Mouse (Mus musculus): ENCODE measurements at regions not wholly inside any gene's neighbourhood (a gene's known extent, or its start where the extent isn't known, plus 50 kb on each side); places are given as distances from the start of the nearest gene placed in this dataset.

DNA sequence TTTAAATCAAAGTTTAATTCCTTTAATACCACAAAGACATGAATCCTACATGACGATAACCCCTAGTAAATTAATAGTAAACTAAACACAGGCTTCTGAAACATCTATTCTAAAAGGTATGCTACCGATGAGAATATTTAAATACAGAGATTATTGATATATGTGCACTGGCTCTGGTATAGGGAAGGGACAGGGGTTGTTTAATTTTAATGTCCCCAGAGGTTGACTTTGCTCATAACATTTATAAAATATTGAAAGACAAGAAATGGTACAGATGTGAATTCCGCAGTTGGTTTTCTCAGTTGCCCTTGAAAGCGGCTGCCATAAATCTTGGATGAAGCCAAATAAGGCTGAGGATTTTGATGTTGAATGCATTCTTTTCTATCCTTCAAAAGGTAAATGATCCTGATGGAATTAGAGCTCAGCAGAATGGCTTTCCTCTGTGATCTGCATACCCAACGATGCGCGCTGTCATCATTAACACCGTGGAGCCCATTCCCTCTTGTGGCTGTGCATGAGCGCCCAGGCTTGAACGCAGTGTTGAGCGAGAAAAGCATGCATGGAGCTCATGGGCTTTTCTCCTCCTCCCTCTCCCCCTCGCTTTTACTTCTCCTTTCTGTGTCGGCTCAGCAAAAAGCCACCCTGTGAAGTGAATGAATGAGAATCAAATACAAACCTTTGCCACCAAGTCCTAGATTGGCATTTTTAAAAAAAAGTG is 195.4 kb upstream of the Gm10306 start:
- no peak overlapping the region for H3K9ac ChIP-seq (replicated peaks)
- no peak overlapping the region for H3K4me2 ChIP-seq
- no peaks in the 10 kb centered on the region for H3K36me3 ChIP-seq
- H3K27me3 ChIP-seq: peaks cover 2% of the 10 kb centered on the region; the same call in 1 of the 2 replicates
- 84% methylated on average over 13 of the region's 13 CpGs for WGBS
- no peaks in the 10 kb centered on the region for H3K9me3 ChIP-seq
- no peak for ATAC-seq (ENCODE audit: insufficient number of reproducible peaks, insufficient read depth, low FRiP score, low TSS enrichment, low read depth)
- H3K4me3 ChIP-seq (replicated peaks): no peak overlapping the region
- no peaks in the 10 kb centered on the region for H3K4me1 ChIP-seq (replicated peaks)
- no peak overlapping the region for H3K27ac ChIP-seq

DNA sequence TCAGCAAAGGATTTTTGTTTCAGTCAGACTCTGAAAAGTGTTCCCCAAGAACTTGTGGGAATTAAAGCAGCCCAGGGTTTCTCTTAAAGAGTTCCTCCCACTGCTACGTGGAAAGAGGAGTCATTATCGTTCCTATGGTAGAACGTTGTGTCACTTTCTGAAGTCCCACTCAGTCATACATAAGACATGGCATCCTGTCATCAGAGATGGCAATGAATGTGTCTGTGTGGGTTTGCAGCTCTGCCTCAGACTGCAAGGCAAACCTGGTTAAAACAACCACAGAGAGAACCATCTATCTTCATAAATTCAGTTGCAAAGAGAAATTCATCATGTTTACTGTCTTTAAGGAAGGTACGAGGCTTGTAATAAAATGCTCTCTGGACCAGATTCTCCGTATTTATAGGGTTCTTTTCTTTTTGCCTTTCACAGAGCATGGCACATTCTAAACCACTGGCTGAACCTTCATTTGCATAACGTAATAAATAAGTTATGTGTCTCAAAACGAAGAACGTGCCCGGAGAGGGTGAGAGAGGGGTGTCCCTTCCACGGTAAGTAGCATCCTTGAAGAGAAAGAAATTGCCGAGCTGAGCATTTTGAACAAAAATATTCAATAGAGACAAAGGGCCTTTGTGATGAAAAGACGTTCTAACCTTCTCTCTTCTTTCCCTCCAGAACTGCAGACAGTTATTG is 194.7 kb upstream of the Gm10306 start:
- H3K27me3 ChIP-seq: peaks cover 2% of the 10 kb centered on the region; the same call in 1 of the 2 replicates
- no peak overlapping the region for H3K4me3 ChIP-seq (replicated peaks)
- H3K27ac ChIP-seq: no peak overlapping the region
- H3K4me2 ChIP-seq: no peak overlapping the region
- 60% methylated on average over 12 of the region's 12 CpGs for WGBS
- no peak overlapping the region for H3K9ac ChIP-seq (replicated peaks)
- no peak for ATAC-seq (ENCODE audit: insufficient number of reproducible peaks, insufficient read depth, low FRiP score, low TSS enrichment, low read depth)
- H3K9me3 ChIP-seq: no peaks in the 10 kb centered on the region
- H3K36me3 ChIP-seq: no peaks in the 10 kb centered on the region
- no peaks in the 10 kb centered on the region for H3K4me1 ChIP-seq (replicated peaks)

DNA sequence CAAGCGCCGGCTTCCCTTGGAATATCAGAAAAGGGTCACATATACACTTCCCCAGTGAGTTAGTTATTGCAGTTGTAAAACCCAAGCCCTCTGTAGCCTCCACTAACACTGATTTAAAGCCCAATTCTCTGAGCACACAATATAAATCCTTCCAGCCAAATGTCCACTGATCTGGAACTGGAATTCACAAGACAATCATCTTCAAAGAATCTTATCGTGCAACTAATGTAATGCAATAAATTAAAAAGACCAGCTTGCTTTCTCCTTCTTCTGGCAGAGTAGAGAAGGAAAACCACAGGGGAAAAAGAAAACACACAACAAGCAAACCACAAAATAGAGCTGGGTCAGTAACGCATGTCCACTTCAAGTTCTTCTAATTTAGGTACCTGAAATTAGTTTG is 191.0 kb upstream of the Gm10306 start:
- no peak for ATAC-seq (ENCODE audit: insufficient number of reproducible peaks, insufficient read depth, low FRiP score, low TSS enrichment, low read depth)
- no peaks in the 10 kb centered on the region for H3K36me3 ChIP-seq
- H3K4me1 ChIP-seq (replicated peaks): no peaks in the 10 kb centered on the region
- no peak overlapping the region for H3K27ac ChIP-seq
- no peak overlapping the region for H3K4me3 ChIP-seq (replicated peaks)
- 23% methylated on average over 4 of the region's 4 CpGs for WGBS
- no peak overlapping the region for H3K9ac ChIP-seq (replicated peaks)
- H3K9me3 ChIP-seq: no peaks in the 10 kb centered on the region
- H3K4me2 ChIP-seq: no peak overlapping the region
- H3K27me3 ChIP-seq: 0 out of 2 replicates have a peak, but pooled peaks cover 5% of the 10 kb centered on the region

DNA sequence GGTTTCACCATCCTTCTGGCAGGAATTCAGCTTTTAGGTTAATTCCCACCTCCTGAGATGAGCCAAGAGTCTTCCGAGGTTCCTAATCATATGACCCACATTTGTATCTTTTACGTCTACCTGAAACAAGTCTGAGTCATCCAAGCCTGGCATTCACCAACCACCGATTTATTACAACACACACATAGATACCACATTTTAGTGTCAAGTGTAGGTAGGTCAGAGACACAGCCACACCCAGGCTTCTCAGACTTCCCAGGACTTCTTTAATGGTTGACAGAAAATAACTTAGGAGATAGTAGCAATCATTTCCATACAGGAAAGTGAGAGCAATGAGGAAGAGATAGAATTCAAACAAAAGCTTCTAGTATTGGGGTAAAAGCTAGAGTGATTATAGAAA is 189.2 kb upstream of the Gm10306 start:
- 0 out of 2 replicates have a peak, but pooled peaks cover 2% of the 10 kb centered on the region for H3K27me3 ChIP-seq
- no peak for ATAC-seq (ENCODE audit: insufficient number of reproducible peaks, insufficient read depth, low FRiP score, low TSS enrichment, low read depth)
- H3K9me3 ChIP-seq: no peaks in the 10 kb centered on the region
- peaks cover 6% of the 10 kb centered on the region for H3K4me1 ChIP-seq (replicated peaks)
- 81% methylated on average over 3 of the region's 3 CpGs for WGBS
- H3K27ac ChIP-seq: no peak overlapping the region
- H3K36me3 ChIP-seq: no peaks in the 10 kb centered on the region
- H3K4me2 ChIP-seq: no peak overlapping the region
- no peak overlapping the region for H3K9ac ChIP-seq (replicated peaks)
- H3K4me3 ChIP-seq (replicated peaks): no peak overlapping the region

DNA sequence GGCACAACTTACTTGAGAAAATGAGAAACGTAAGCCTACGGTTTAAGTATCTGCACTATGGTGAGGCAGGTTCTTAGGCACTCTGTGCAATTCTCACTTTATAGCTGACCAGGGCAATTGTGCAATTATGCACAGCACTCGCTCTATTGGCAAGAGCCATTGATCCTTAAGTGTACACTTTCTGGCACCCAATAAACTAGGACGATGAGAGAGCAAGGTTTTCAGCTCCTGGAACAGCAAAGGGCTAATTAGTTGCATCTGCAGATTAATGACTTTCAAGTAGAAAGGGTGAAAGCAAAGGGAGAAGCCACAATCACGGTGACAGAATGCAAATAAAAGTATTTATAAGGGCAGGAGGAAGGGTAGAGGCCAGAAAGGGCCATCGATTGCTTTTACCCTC is 185.4 kb upstream of the Gm10306 start:
- ATAC-seq (ENCODE audit: insufficient number of reproducible peaks, insufficient read depth, low FRiP score, low TSS enrichment, low read depth): no peak
- no peaks in the 10 kb centered on the region for H3K36me3 ChIP-seq
- WGBS: 11% methylated on average over 6 of the region's 6 CpGs

DNA sequence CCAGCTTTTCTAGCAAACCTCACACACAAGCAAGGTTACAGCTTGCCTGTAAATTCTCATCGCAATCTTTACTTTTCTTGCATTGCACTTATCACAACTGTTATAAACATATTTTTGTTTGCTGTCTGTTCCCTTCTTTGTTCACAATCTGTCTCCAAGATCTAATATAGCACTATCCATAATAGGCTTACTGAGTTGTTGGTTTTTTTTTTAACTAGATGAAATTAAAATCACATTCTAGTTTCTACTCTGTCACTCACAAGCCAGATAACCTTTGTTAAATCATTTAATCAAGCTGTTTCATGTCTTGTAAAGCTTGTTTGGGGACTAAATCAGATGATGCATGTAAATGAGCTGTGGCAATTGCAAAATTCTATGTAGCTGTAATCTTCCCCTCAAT is 180.1 kb upstream of the Gm10306 start:
- Histone ChIP-seq H3K9me3 (no peaks in the 10 kb centered on the region), H3K27me3 (peaks cover 10% of the 10 kb centered on the region), H3K36me3 (no peaks in the 10 kb centered on the region), H3K9ac (replicated peaks) (no peak overlapping the region), H3K4me1 (replicated peaks) (no peaks in the 10 kb centered on the region; the same call in 1 of the 2 replicates), H3K4me3 (replicated peaks) (no peak overlapping the region), H3K27ac (no peak overlapping the region), H3K4me2 (no peak overlapping the region)
- WGBS: 92% methylated on average over 1 of the region's 1 CpGs
- ATAC-seq (ENCODE audit: insufficient number of reproducible peaks, insufficient read depth, low FRiP score, low TSS enrichment, low read depth): no peak

More for the DNA sequence above, 185.4 kb upstream of the Gm10306 start:
- no peaks in the 10 kb centered on the region for H3K9me3 ChIP-seq
- H3K4me1 ChIP-seq (replicated peaks): peaks cover 6% of the 10 kb centered on the region
- no peak overlapping the region for H3K27ac ChIP-seq
- H3K27me3 ChIP-seq: peaks cover 12% of the 10 kb centered on the region
- no peak overlapping the region for H3K4me3 ChIP-seq (replicated peaks)
- no peak overlapping the region for H3K4me2 ChIP-seq
- H3K9ac ChIP-seq (replicated peaks): no peak overlapping the region

DNA sequence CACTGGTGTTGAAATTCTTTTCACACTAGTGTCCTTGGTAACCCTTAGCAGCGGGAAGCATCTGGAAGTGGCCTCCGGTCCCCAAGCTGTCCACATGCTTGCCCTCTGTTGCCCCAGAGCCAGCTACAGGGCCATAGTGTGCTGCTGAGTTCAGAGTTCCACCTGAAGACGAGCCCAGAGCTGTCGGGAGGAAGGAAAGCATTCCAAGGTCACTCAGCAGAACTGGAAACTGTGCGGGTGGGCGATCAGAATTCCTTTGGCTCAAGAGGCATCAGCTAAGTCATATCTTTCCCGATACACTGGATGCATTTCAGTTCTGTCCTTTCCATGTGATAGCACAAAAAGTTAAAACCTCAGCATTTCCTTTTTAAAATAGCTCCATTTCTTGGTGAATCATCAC is 170.6 kb upstream of the Gm10306 start:
- WGBS: 74% methylated on average over 7 of the region's 7 CpGs
- no peak overlapping the region for H3K4me3 ChIP-seq (replicated peaks)
- H3K4me1 ChIP-seq (replicated peaks): no peaks in the 10 kb centered on the region; the same call in 1 of the 2 replicates
- H3K9ac ChIP-seq (replicated peaks): no peak overlapping the region
- no peaks in the 10 kb centered on the region for H3K36me3 ChIP-seq
- no peak overlapping the region for H3K27ac ChIP-seq
- H3K4me2 ChIP-seq: no peak overlapping the region
- no peak for ATAC-seq (ENCODE audit: insufficient number of reproducible peaks, insufficient read depth, low FRiP score, low TSS enrichment, low read depth)
- H3K27me3 ChIP-seq: no peaks in the 10 kb centered on the region
- no peaks in the 10 kb centered on the region for H3K9me3 ChIP-seq

DNA sequence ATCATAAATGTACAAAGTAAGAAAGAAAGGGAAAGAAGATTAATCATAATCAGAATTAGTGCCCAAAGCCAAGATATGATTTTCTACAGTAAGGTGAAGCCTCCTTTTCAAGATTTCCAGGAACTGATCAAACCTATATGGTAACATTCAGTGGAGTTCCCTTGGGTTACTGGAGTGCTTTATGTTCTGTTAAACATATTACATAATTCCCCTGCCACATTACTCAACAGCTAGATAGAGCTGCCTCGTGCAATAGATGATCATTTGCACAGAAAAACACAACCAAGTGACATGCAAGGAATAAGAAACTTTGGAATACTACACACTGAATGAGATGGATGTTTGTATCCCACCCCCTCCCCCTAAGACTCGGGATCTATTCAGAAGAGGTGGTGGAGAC is 168.0 kb upstream of the Gm10306 start:
- ATAC-seq (ENCODE audit: insufficient number of reproducible peaks, insufficient read depth, low FRiP score, low TSS enrichment, low read depth): no peak

DNA sequence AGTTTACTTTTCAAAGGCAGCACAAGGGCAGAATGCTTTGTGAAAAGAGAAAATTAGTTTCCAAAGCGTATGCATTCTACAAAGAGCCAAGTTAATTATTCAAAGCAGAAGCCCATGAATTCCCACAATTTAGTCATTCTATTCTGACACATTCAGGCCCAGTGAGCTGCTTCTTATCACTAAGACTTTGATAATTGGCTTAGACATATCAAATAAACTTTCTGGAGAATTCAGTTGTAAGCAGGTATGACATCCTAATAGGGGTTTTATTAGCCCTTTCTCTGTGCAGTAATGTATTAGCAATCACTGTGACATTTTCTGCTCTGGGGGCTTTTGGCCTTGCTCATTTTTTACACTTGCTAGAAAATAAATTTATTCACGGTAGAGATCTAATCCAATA is 161.9 kb upstream of the Gm10306 start:
- Histone ChIP-seq H3K4me3 (replicated peaks) (no peak overlapping the region), H3K9me3 (no peaks in the 10 kb centered on the region), H3K4me2 (no peak overlapping the region), H3K27ac (no peak overlapping the region), H3K27me3 (no peaks in the 10 kb centered on the region), H3K4me1 (replicated peaks) (no peaks in the 10 kb centered on the region), H3K36me3 (no peaks in the 10 kb centered on the region), H3K9ac (replicated peaks) (no peak overlapping the region)
- no peak for ATAC-seq (ENCODE audit: insufficient number of reproducible peaks, insufficient read depth, low FRiP score, low TSS enrichment, low read depth)
- 80% methylated on average over 2 of the region's 2 CpGs for WGBS

More for the DNA sequence above, 168.0 kb upstream of the Gm10306 start:
- Histone ChIP-seq H3K4me3 (replicated peaks) (no peak overlapping the region), H3K9me3 (no peaks in the 10 kb centered on the region), H3K4me2 (no peak overlapping the region), H3K36me3 (no peaks in the 10 kb centered on the region), H3K9ac (replicated peaks) (no peak overlapping the region), H3K4me1 (replicated peaks) (no peaks in the 10 kb centered on the region), H3K27me3 (no peaks in the 10 kb centered on the region), H3K27ac (no peak overlapping the region)
- WGBS: 57% methylated on average over 2 of the region's 2 CpGs

DNA sequence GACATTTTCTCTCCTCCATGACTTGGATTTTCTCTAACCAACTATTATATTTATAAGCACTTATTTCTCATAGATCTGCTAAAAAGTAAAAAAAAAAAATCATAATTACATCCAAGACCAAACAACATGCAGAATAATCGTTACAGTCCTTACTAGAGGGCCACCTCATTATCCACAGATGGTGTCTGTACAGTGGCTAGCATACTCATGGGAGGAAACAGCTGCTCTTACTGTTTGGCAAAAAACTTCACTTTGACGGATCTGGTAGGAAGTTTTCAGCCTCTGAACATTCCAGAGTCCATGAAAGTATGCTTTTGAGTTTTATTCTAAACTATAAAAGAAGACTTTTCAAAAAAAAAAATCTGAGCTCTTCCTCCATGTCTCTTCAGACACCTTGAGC is 159.1 kb upstream of the Gm10306 start:
- WGBS: 68% methylated on average over 2 of the region's 2 CpGs
- H3K9ac ChIP-seq (replicated peaks): no peak overlapping the region
- no peaks in the 10 kb centered on the region for H3K27me3 ChIP-seq
- H3K4me3 ChIP-seq (replicated peaks): no peak overlapping the region
- no peaks in the 10 kb centered on the region for H3K36me3 ChIP-seq
- ATAC-seq (ENCODE audit: insufficient number of reproducible peaks, insufficient read depth, low FRiP score, low TSS enrichment, low read depth): no peak
- no peak overlapping the region for H3K4me2 ChIP-seq
- no peak overlapping the region for H3K27ac ChIP-seq
- H3K4me1 ChIP-seq (replicated peaks): no peaks in the 10 kb centered on the region
- no peaks in the 10 kb centered on the region for H3K9me3 ChIP-seq

DNA sequence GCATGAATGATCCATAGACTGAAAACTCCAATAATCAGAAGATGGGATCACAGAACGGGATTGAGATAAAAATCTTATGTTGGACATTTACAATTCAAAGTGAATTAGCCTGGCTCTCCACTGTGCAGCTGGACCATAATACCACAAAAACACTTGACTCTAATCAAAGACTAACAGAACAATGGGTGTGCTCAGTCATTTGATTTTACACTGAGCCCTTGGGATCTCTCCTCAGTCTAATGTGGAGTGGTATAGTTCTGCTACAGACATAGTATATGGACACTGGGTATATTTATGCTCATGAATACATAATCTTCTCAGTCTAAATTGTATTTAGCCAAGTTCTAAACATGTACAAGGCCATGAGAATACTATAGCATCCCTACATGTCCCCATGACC is 149.4 kb upstream of the Gm10306 start:
- no peak for ATAC-seq (ENCODE audit: insufficient number of reproducible peaks, insufficient read depth, low FRiP score, low TSS enrichment, low read depth)
- Histone ChIP-seq H3K36me3 (no peaks in the 10 kb centered on the region), H3K9me3 (no peaks in the 10 kb centered on the region), H3K4me2 (no peak overlapping the region), H3K27me3 (no peaks in the 10 kb centered on the region), H3K4me1 (replicated peaks) (no peaks in the 10 kb centered on the region), H3K27ac (no peak overlapping the region), H3K9ac (replicated peaks) (no peak overlapping the region), H3K4me3 (replicated peaks) (no peak overlapping the region)
- 93% methylated on average over 1 of the region's 1 CpGs for WGBS

Data from limb, embryonic 12.5 days (tissue).